Mouse (Mus musculus) hindbrain, embryonic 12.5 days (tissue): Measurements from ENCODE around the gene AC161166.1. TPM values are rescaled to one million over a fixed set of nuclear protein-coding genes. Genes with fewer than 3 reads are reported as not detected.
"Not testable (repeated sequence)": the region's sequence is repeated elsewhere in the genome, so short reads cannot be mapped to it uniquely, and the experiment has no call there.

Experiments used
- ATAC-seq: fragments of 200-750 bp; cut with Nextera tagmentation; 2 replicates; pipeline ENCODE4 v1.8.0; 2017; ENCODE audit warnings: moderate TSS enrichment; ENCODE audit not compliant: low FRiP score
- H3K27ac ChIP-seq: fragments of 300-500 bp; sonication (generic); 2 replicates; pipeline ENCODE4 v1.5.1; 2016; ENCODE audit warnings: mild to moderate bottlenecking
- H3K27me3 ChIP-seq: fragments of 300-500 bp; sonication (generic); 2 replicates; pipeline ENCODE4 v1.6.1; 2016; ENCODE audit warnings: mild to moderate bottlenecking
- H3K36me3 ChIP-seq: fragments of 300-500 bp; sonication (generic); 2 replicates; pipeline ENCODE4 v1.6.1; 2016; ENCODE audit warnings: mild to moderate bottlenecking
- H3K4me1 ChIP-seq: fragments of 300-500 bp; sonication (generic); 2 replicates; pipeline ENCODE4 v1.6.1; 2016
- H3K4me2 ChIP-seq: fragments of 300-500 bp; sonication (generic); replicated peaks from 2 replicates; pipeline ENCODE4 v1.6.1; 2016; ENCODE audit warnings: mild to moderate bottlenecking
- H3K4me3 ChIP-seq: fragments of 300-500 bp; sonication (generic); 2 replicates; pipeline ENCODE4 v1.5.1; 2016; ENCODE audit warnings: mild to moderate bottlenecking
- H3K9ac ChIP-seq: fragments of 300-500 bp; sonication (generic); 2 replicates; pipeline ENCODE4 v1.6.1; 2016; ENCODE audit warnings: mild to moderate bottlenecking, moderate library complexity
- H3K9me3 ChIP-seq: fragments of 300-500 bp; sonication (generic); replicated peaks from 2 replicates; pipeline ENCODE4 v1.6.1; 2016; ENCODE audit warnings: mild to moderate bottlenecking
- WGBS: fragments of 180-500 bp; shearing (Covaris S2); methylation state at CpG from one replicate; pipeline ENCODE4 v1.1.7; 2016; 5-methylcytosine and 5-hydroxymethylcytosine counted together
- polyA plus RNA-seq: library from polyadenylated mRNA; unstranded; fragments of >200 nt; fragmentation: Nextera tagmentation; extraction: Ambion mirVana; gene quantifications from 2 replicates; pipeline ENCODE4 v1.2.1, GENCODE M21; 2016

Gene AC161166.1
- polyA plus RNA-seq, 1 experiment from 2014 or later, result 1.9 TPM

GRCm38 (mm10) chr7:24504868-24505267, 7.4 kb downstream of the AC161166.1 start:
- no peak for ATAC-seq
- Histone ChIP-seq H3K9ac (peak overlapping the region; percentile 32; the same call in 1 of the 2 replicates), H3K4me1 (peaks cover 45% of the 10 kb centered on the region), H3K27ac (peak overlapping the region; percentile 99), H3K27me3 (peaks cover 10% of the 10 kb centered on the region; the same call in 1 of the 2 replicates), H3K4me3 (no peak overlapping the region), H3K4me2 (no peak overlapping the region), H3K9me3 (no peaks in the 10 kb centered on the region), H3K36me3 (peaks cover 29% of the 10 kb centered on the region)
- 14% methylated on average over 4 of the region's 4 CpGs for WGBS

DNA sequence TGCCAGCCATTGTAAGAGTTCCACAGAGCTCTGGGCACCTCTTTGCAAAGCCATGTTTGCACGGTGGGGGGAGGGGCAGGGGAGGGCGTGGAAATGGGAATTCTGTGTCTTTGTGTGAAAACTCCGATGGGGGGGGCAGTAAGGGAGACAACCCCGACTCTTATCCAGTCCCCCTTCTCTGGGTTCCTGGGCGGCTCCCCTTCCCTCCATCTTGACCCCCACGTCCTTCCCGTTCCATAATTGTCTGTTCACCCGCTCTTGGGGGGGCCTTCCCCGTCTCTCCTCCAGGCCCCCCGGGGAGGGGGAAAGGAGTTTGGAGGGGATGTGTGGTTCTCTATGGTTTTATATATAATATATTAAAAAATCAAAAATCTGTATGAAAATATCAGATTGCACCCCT, 8.3 kb downstream of the AC161166.1 start:
- 14% methylated on average over 6 of the region's 10 CpGs for WGBS
- Histone ChIP-seq H3K27ac (no peak overlapping the region), H3K4me3 (no peak overlapping the region), H3K9me3 (no peaks in the 10 kb centered on the region), H3K27me3 (peaks cover 15% of the 10 kb centered on the region), H3K4me1 (peaks cover 48% of the 10 kb centered on the region), H3K9ac (no peak overlapping the region), H3K36me3 (peaks cover 32% of the 10 kb centered on the region), H3K4me2 (no peak overlapping the region)
- no peak for ATAC-seq

- no peak overlapping the region for H3K27ac ChIP-seq
- no peak for ATAC-seq
Observed at GRCm38 (mm10) chr7:24501492-24501891, 10.8 kb downstream of the AC161166.1 start.

GRCm38 (mm10) chr7:24500929-24501328, 11.3 kb downstream of the AC161166.1 start:
- Histone ChIP-seq H3K36me3 (peaks cover 36% of the 10 kb centered on the region), H3K4me2 (no peak overlapping the region), H3K4me3 (no peak overlapping the region), H3K27ac (no peak overlapping the region), H3K27me3 (peaks cover 29% of the 10 kb centered on the region), H3K9ac (no peak overlapping the region), H3K4me1 (peaks cover 35% of the 10 kb centered on the region), H3K9me3 (no peaks in the 10 kb centered on the region)
- ATAC-seq, result no peak
- 40% methylated on average over 7 of the region's 7 CpGs for WGBS

More at GRCm38 (mm10) chr7:24501492-24501891, 10.8 kb downstream of the AC161166.1 start:
- no peak overlapping the region for H3K9ac ChIP-seq
- WGBS, result 51% methylated on average over 21 of the region's 21 CpGs
- peaks cover 36% of the 10 kb centered on the region for H3K36me3 ChIP-seq
- H3K9me3 ChIP-seq, result no peaks in the 10 kb centered on the region
- no peak overlapping the region for H3K4me2 ChIP-seq
- H3K4me3 ChIP-seq, result no peak overlapping the region
- H3K27me3 ChIP-seq, result peaks cover 29% of the 10 kb centered on the region
- peaks cover 40% of the 10 kb centered on the region for H3K4me1 ChIP-seq

DNA sequence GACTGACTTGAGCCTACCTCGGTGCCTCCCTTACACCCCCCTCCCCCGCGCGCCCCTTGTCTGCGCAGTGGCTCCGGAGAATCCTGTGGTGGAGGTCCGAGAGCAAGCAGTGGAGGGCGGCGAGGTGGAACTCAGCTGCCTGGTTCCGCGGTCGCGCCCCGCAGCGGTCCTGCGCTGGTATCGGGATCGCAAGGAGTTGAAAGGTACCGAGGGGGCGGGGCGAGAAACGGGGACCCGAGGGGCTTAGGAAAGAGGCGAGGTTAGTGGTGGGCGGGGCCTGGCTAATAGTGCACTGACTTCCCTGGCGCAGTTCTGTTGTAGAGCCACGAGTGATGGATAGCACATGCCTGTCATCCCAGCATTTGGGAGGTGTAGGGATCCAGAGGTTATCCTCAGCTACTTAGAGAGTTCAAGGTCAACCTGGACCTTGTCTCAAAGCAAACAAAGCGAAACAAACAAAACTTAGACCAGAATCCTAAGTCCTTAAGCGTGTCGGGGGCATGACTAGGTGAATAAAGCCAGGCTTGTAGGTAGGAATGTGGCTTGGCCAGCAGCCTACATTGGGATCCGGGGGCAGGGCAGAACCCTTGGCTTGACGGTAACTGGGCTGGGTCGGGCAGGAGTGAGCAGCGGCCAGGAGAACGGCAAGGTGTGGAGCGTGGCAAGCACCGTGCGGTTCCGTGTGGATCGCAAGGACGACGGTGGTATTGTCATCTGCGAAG, 12.2 kb downstream of the AC161166.1 start:
- Histone ChIP-seq H3K4me2 (peak overlapping the region; percentile 41), H3K9me3 (no peaks in the 10 kb centered on the region), H3K36me3 (peaks cover 38% of the 10 kb centered on the region), H3K27ac (no peak overlapping the region), H3K27me3 (peaks cover 29% of the 10 kb centered on the region), H3K9ac (0 out of 2 replicates have a peak overlapping the region, but pooled peaks have one; percentile 38), H3K4me3 (peak overlapping the region; percentile 17; the same call in 1 of the 2 replicates), H3K4me1 (peaks cover 26% of the 10 kb centered on the region)
- no peak; the same call in 1 of the 2 replicates for ATAC-seq
- 14% methylated on average over 43 of the region's 43 CpGs for WGBS

GRCm38 (mm10) chr7:24488303-24488702, 24.0 kb downstream of the AC161166.1 start:
- H3K36me3 ChIP-seq, result peaks cover 18% of the 10 kb centered on the region; the same call in 1 of the 2 replicates
- no peaks in the 10 kb centered on the region for H3K9me3 ChIP-seq
- peaks cover 45% of the 10 kb centered on the region for H3K4me1 ChIP-seq
- no peak overlapping the region for H3K27ac ChIP-seq
- ATAC-seq, result no peak
- no peak overlapping the region for H3K9ac ChIP-seq
- WGBS, result 82% methylated on average over 8 of the region's 8 CpGs
- no peak overlapping the region for H3K4me2 ChIP-seq
- no peak overlapping the region for H3K4me3 ChIP-seq
- no peaks in the 10 kb centered on the region for H3K27me3 ChIP-seq

DNA sequence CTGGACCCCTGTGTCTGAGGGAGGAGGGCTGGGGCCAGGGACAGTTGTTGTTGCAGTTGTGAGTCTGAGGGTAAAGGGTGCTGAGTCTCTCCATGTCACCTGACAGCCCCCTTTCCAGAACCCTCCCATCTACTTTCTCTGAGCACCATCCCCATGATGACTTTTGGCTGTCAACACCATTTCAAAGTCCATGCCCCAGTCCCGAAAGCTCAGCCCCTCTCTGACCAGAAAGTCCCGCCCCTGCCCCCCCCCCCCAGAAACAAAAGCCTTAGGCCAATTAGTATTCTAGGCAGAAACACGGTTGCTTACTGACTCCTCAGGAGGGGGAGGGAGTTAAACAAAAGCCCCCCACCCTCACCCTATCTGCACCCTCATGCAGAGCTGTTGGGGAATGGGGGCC, 24.9 kb downstream of the AC161166.1 start:
- ATAC-seq, result no peak

DNA sequence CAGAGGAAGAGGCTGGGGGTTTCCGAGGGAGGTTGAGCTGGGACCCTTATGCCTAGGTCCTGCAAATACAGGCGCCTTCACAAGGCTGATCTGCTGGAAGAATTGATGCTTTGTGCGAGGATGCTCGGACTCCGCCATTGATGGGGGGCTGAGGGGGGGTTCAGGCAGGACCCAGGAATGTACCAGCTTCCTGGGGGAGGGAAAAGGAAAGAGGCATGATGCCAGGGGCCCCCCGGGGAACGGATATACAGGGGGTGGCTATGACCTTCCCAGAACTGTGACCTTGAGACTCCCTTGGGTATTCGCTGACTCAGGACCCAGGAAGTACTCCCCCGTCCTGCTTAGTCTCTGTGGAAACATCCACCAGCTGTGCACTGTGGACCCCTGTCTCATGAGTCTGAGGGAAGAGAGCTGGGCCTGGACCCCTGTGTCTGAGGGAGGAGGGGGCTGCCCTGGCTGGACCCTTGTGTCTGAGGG, 25.6 kb downstream of the AC161166.1 start:
- no peaks in the 10 kb centered on the region for H3K27me3 ChIP-seq
- H3K4me1 ChIP-seq, result peaks cover 51% of the 10 kb centered on the region
- peak overlapping the region; percentile 81 for H3K27ac ChIP-seq
- H3K4me2 ChIP-seq, result peak overlapping the region; percentile 81
- H3K36me3 ChIP-seq, result peaks cover 11% of the 10 kb centered on the region; the same call in 1 of the 2 replicates
- H3K4me3 ChIP-seq, result peak overlapping the region; percentile 20
- peak overlapping the region; percentile 48 for H3K9ac ChIP-seq
- ATAC-seq, result peak; percentile 60
- WGBS, result 37% methylated on average over 9 of the region's 9 CpGs
- no peaks in the 10 kb centered on the region for H3K9me3 ChIP-seq

More for the DNA sequence above, 24.9 kb downstream of the AC161166.1 start:
- WGBS, result 14% methylated on average over 3 of the region's 3 CpGs
- Histone ChIP-seq H3K4me2 (peak overlapping the region; percentile 81), H3K9me3 (no peaks in the 10 kb centered on the region), H3K4me1 (peaks cover 51% of the 10 kb centered on the region), H3K27ac (peak overlapping the region; percentile 81), H3K9ac (peak overlapping the region; percentile 48; the same call in 1 of the 2 replicates), H3K27me3 (no peaks in the 10 kb centered on the region), H3K4me3 (peak overlapping the region; percentile 20; the same call in 1 of the 2 replicates), H3K36me3 (peaks cover 17% of the 10 kb centered on the region; the same call in 1 of the 2 replicates)

GRCm38 (mm10) chr7:24485481-24485880, 26.8 kb downstream of the AC161166.1 start:
- no peaks in the 10 kb centered on the region for H3K9me3 ChIP-seq
- peaks cover 7% of the 10 kb centered on the region; the same call in 1 of the 2 replicates for H3K36me3 ChIP-seq
- H3K4me2 ChIP-seq, result peak overlapping the region; percentile 81
- ATAC-seq, result no peak
- H3K4me3 ChIP-seq, result peak overlapping the region; percentile 8; the same call in 1 of the 2 replicates
- H3K27me3 ChIP-seq, result no peaks in the 10 kb centered on the region
- H3K9ac ChIP-seq, result peak overlapping the region; percentile 48
- H3K27ac ChIP-seq, result peak overlapping the region; percentile 81
- peaks cover 62% of the 10 kb centered on the region for H3K4me1 ChIP-seq
- WGBS, result 75% methylated on average over 9 of the region's 9 CpGs

GRCm38 (mm10) chr7:24483291-24483690, 29.0 kb downstream of the AC161166.1 start:
- H3K9me3 ChIP-seq, ATAC-seq, H3K36me3 ChIP-seq, H3K27me3 ChIP-seq, H3K27ac ChIP-seq: not testable (repeated sequence)
- H3K9ac ChIP-seq, result peak overlapping the region; percentile 97
- WGBS, result 61% methylated on average over 6 of the region's 6 CpGs
- peak overlapping the region; percentile 78 for H3K4me3 ChIP-seq
- peak overlapping the region; percentile 81 for H3K4me2 ChIP-seq
- H3K4me1 ChIP-seq, result peaks cover 73% of the 10 kb centered on the region

DNA sequence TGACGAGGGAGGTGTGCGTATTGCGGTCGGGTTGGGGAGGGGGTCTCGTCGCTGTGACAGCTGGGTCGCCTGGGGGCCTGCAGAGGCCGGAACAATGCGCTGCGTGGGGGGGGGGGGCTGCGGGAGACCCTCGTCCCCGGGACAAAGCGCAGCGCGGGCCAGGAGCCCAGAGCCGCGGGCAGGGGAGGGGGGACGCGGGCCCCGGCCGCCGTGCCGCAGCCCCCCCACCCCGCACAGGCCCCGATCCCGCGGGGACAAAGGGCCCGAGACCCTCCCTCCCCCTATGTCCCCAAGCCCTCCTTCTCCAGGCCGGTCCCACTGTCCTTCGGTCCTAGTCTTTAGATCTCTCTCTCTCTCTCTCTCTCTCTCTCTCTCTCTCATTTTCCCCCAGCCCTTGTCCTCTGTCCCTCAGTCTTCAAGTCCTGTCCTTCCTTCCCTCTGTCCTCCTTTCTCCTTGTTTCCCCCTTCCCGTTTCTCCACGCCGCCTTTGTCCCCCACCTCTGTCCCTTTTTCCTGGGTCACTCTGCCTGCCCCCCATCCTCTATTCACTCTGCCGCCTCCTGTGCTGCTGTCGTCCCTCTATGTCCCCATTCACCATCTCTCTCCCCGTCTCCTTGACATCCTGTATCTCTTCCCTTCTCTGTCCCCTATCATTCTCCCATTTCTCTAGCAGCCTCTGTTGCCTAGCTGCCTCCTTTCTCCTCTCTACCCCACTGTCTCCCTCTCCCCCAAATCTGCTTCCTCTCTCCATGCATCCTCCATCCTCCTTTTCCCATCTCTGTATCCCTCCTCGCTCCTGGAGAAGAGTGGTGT, 29.8 kb downstream of the AC161166.1 start:
- H3K27ac ChIP-seq, result peak overlapping the region; percentile 83
- H3K4me1 ChIP-seq, result peaks cover 68% of the 10 kb centered on the region
- no peaks in the 10 kb centered on the region for H3K9me3 ChIP-seq
- H3K9ac ChIP-seq, result peak overlapping the region; percentile 97
- peak; percentile 37 for ATAC-seq
- H3K36me3 ChIP-seq, result no peaks in the 10 kb centered on the region
- peak overlapping the region; percentile 78 for H3K4me3 ChIP-seq
- WGBS, result 5% methylated on average over 15 of the region's 38 CpGs
- peak overlapping the region; percentile 81 for H3K4me2 ChIP-seq
- H3K27me3 ChIP-seq, result no peaks in the 10 kb centered on the region
